Mouse (Mus musculus): ENCODE data around the gene Stard13.

DNA sequence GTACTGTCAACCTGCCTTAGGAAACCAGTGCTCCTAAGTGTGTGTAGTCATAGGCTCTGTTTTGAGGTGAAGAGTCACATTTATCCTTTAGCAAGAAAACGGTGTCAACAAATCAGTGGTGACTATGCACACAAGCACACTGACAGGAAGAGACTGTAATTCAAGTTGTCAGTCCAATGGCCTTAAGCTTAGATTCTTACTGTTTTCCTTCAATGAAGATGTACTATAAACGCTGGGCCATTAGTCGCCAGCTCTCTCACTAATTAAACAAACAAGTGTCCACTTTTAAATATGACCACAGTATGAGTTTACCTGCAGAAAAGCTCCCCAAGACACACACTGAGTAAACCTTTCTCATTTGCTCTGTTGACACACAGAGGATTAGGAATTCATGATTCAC is 44.3 kb downstream of the Stard13 start:
- TF ChIP-seq POLR2A (IDR thresholded peaks at IDR 0.05; ENCODE audit: extremely low read depth, insufficient read depth, low read length) (no peak), CTCF (IDR thresholded peaks at IDR 0.05; ENCODE audit: extremely low read depth, insufficient read depth, low read length) (no peak)
